Mouse (Mus musculus) MEL (cell line): Measurements from ENCODE around the gene Cyp27a1. TPM values are rescaled to one million over a fixed set of nuclear protein-coding genes. Genes with fewer than 3 reads are reported as not detected.

Experiments used
- DNase-seq: peaks from one replicate; pipeline ENCODE4 v3.0.0; 2011; ENCODE audit warnings: low read depth, low spot score
- H3K27ac ChIP-seq: 2 replicates; pipeline ENCODE4 v1.5.1; 2012; ENCODE audit warnings: low read depth, mild to moderate bottlenecking, control low read depth, low read length, moderate library complexity; ENCODE audit not compliant: control insufficient read depth
- H3K27me3 ChIP-seq, 2 experiments: fragments of 150-350 bp in 1 of 2; sonication (generic) in 1 of 2; 2 replicates each; pipeline ENCODE4 v1.6.1; 2012; ENCODE audit warnings: low read length in 2 of 2, mild to moderate bottlenecking in 2 of 2, improper control_type of control experiment in 1 of 2, moderate library complexity in 1 of 2; ENCODE audit not compliant: insufficient read depth in 2 of 2, control insufficient read depth in 1 of 2
- H3K36me3 ChIP-seq, 2 experiments: 2 replicates each; pipeline ENCODE4 v1.6.1; 2012 to 2014; ENCODE audit warnings: low read length in 2 of 2, improper control_type of control experiment in 1 of 2, inconsistent platforms in 1 of 2, mild to moderate bottlenecking in 1 of 2; ENCODE audit not compliant: insufficient read depth in 2 of 2, control insufficient read depth in 1 of 2
- H3K4me1 ChIP-seq, 2 experiments: fragments of 150-350 bp in 1 of 2; sonication (generic) in 1 of 2; 2 replicates each; pipeline ENCODE4 v1.6.1; 2012; ENCODE audit warnings: low read length in 2 of 2, improper control_type of control experiment in 1 of 2, mild to moderate bottlenecking in 1 of 2; ENCODE audit not compliant: insufficient read depth in 2 of 2, control insufficient read depth in 1 of 2
- H3K4me3 ChIP-seq, 2 experiments: fragments of 150-350 bp in 1 of 2; sonication (generic) in 1 of 2; 2 replicates each; pipeline ENCODE4 v1.5.1; 2012; ENCODE audit warnings: low read depth in 2 of 2, low read length in 2 of 2, mild to moderate bottlenecking in 2 of 2, moderate library complexity in 2 of 2, control low read depth in 1 of 2, improper control_type of control experiment in 1 of 2; ENCODE audit not compliant: control insufficient read depth in 1 of 2, insufficient read depth in 1 of 2
- H3K79me2 ChIP-seq: 2 replicates; pipeline ENCODE4 v1.6.1; 2012; ENCODE audit warnings: mild to moderate bottlenecking, low read length, moderate library complexity; ENCODE audit not compliant: control insufficient read depth, poor library complexity, insufficient read depth
- H3K9ac ChIP-seq: 2 replicates; pipeline ENCODE4 v1.6.1; 2012; ENCODE audit warnings: low read depth, mild to moderate bottlenecking, control low read depth, low read length, moderate library complexity; ENCODE audit not compliant: control insufficient read depth, poor library complexity, severe bottlenecking
- H3K9me3 ChIP-seq: fragments of 150-350 bp; sonication (generic); replicated peaks from 2 replicates; pipeline ENCODE4 v1.6.1; 2012; ENCODE audit warnings: mild to moderate bottlenecking, low read length, improper control_type of control experiment, moderate library complexity; ENCODE audit not compliant: insufficient read depth
- BHLHE40 ChIP-seq: IDR thresholded peaks from 2 replicates; pipeline ENCODE4 v1.6.1; 2012; ENCODE audit warnings: low read depth, mild to moderate bottlenecking, inconsistent platforms, low read length, improper control_type of control experiment, borderline replicate concordance
- CHD2 ChIP-seq: IDR thresholded peaks from 2 replicates; pipeline ENCODE4 v1.6.1; 2011; ENCODE audit warnings: low read length, improper control_type of control experiment
- E2F4 ChIP-seq: IDR thresholded peaks from 2 replicates; pipeline ENCODE4 v1.6.1; 2011; ENCODE audit warnings: low read depth, low read length, improper control_type of control experiment, borderline replicate concordance
- ELF1 ChIP-seq: IDR thresholded peaks from 2 replicates; pipeline ENCODE4 v1.6.1; 2014; ENCODE audit warnings: low read depth, mild to moderate bottlenecking, inconsistent platforms, low read length, improper control_type of control experiment, moderate library complexity
- GATA1 ChIP-seq: IDR thresholded peaks from 2 replicates; pipeline ENCODE4 v1.6.1; 2011; ENCODE audit warnings: low read depth, low read length, improper control_type of control experiment
- HCFC1 ChIP-seq: IDR thresholded peaks from 2 replicates; pipeline ENCODE4 v1.6.1; 2012; ENCODE audit warnings: low read depth, mild to moderate bottlenecking, inconsistent platforms, low read length, improper control_type of control experiment, moderate library complexity
- JUND ChIP-seq: IDR thresholded peaks from 2 replicates; pipeline ENCODE4 v1.6.1; 2011; ENCODE audit warnings: low read depth, mild to moderate bottlenecking, improper control_type of control experiment, low read length
- KAT2A ChIP-seq: conservative IDR thresholded peaks from 2 replicates; pipeline ENCODE4 v1.6.1; 2012; ENCODE audit warnings: low read depth, low read length, improper control_type of control experiment, inconsistent platforms
- MAFK ChIP-seq: IDR thresholded peaks from 2 replicates; pipeline ENCODE4 v1.6.1; 2011; ENCODE audit warnings: low read depth, mild to moderate bottlenecking, low read length, improper control_type of control experiment, borderline replicate concordance
- MAX ChIP-seq: IDR thresholded peaks from 2 replicates; pipeline ENCODE4 v1.6.1; 2011; ENCODE audit warnings: low read length, improper control_type of control experiment
- MXI1 ChIP-seq: IDR thresholded peaks from 2 replicates; pipeline ENCODE4 v1.6.1; 2011; ENCODE audit warnings: mild to moderate bottlenecking, low read depth, low read length, improper control_type of control experiment
- MYB ChIP-seq: IDR thresholded peaks from 2 replicates; pipeline ENCODE4 v1.6.1; 2011; ENCODE audit warnings: mild to moderate bottlenecking, low read depth, low read length, improper control_type of control experiment
- MYC ChIP-seq: IDR thresholded peaks from 2 replicates; pipeline ENCODE4 v1.6.1; 2011; ENCODE audit warnings: low read depth, mild to moderate bottlenecking, low read length, improper control_type of control experiment, moderate library complexity
- POLR2A ChIP-seq, 2 experiments: IDR thresholded peaks; 2 replicates each; pipeline ENCODE4 v1.6.1; 2011 to 2012; ENCODE audit warnings: low read length in 2 of 2, mild to moderate bottlenecking in 2 of 2, control low read depth in 1 of 2, improper control_type of control experiment in 1 of 2, low read depth in 1 of 2, moderate library complexity in 1 of 2; ENCODE audit not compliant: control insufficient read depth in 1 of 2, insufficient read depth in 1 of 2, poor library complexity in 1 of 2
- POLR2AphosphoS2 ChIP-seq: IDR thresholded peaks from 2 replicates; pipeline ENCODE4 v1.6.1; 2011; ENCODE audit warnings: low read length, improper control_type of control experiment
- POLR2AphosphoS5 ChIP-seq: IDR thresholded peaks from 2 replicates; pipeline ENCODE4 v1.6.1; 2012; ENCODE audit warnings: low read depth, borderline replicate concordance, mild to moderate bottlenecking, inconsistent platforms, low read length, moderate library complexity, mixed read lengths
- RCOR1 ChIP-seq: IDR thresholded peaks from 2 replicates; pipeline ENCODE4 v1.6.1; 2012; ENCODE audit warnings: low read depth, mild to moderate bottlenecking, inconsistent platforms, low read length, improper control_type of control experiment
- TAL1 ChIP-seq: IDR thresholded peaks from 2 replicates; pipeline ENCODE4 v1.6.1; 2012; ENCODE audit warnings: mild to moderate bottlenecking, inconsistent platforms, low read length, moderate library complexity, mixed read lengths
- TCF12 ChIP-seq: IDR thresholded peaks from 2 replicates; pipeline ENCODE4 v1.6.1; 2014; ENCODE audit warnings: low read depth, mild to moderate bottlenecking, inconsistent platforms, low read length, improper control_type of control experiment, moderate library complexity
- USF2 ChIP-seq, 2 experiments: IDR thresholded peaks; 2 replicates each; pipeline ENCODE4 v1.6.1; 2011 to 2012; ENCODE audit warnings: improper control_type of control experiment in 2 of 2, low read length in 2 of 2, borderline replicate concordance in 1 of 2, inconsistent platforms in 1 of 2, low read depth in 1 of 2, mild to moderate bottlenecking in 1 of 2; ENCODE audit not compliant: insufficient read depth in 1 of 2
- ZC3H11A ChIP-seq: IDR thresholded peaks from 2 replicates; pipeline ENCODE4 v1.6.1; 2012; ENCODE audit warnings: low read depth, mild to moderate bottlenecking, inconsistent platforms, low read length, improper control_type of control experiment
- ZKSCAN1 ChIP-seq: IDR thresholded peaks from 2 replicates; pipeline ENCODE4 v1.6.1; 2012; ENCODE audit warnings: low read depth, mild to moderate bottlenecking, inconsistent platforms, low read length, improper control_type of control experiment, moderate library complexity
- ZNF384 ChIP-seq: IDR thresholded peaks from 2 replicates; pipeline ENCODE4 v1.6.1; 2012; ENCODE audit warnings: low read depth, mild to moderate bottlenecking, inconsistent platforms, low read length, improper control_type of control experiment
- polyA plus RNA-seq, 2 experiments: library from polyadenylated mRNA; stranded (reverse) in 1 of 2; unstranded in 1 of 2; fragments of >175 nt in 1 of 2; fragments of >200 nt in 1 of 2; gene quantifications; 2 replicates each; pipeline versions ENCODE4 v1.2.1 to v1.2.4; 2012; ENCODE audit warnings: low replicate concordance in 2 of 2, low read depth in 1 of 2; ENCODE audit not compliant: insufficient read length in 2 of 2, insufficient read depth in 1 of 2, missing spikeins in 1 of 2
- total RNA-seq: library from RNA; depleted of rRNA; stranded (reverse); fragments of 300-350 nt; gene quantifications from 2 replicates; pipeline ENCODE4 v1.2.3, GENCODE M21; 2012

Gene Cyp27a1
- total and polyA plus RNA-seq, 3 experiments: not detected

DNA sequence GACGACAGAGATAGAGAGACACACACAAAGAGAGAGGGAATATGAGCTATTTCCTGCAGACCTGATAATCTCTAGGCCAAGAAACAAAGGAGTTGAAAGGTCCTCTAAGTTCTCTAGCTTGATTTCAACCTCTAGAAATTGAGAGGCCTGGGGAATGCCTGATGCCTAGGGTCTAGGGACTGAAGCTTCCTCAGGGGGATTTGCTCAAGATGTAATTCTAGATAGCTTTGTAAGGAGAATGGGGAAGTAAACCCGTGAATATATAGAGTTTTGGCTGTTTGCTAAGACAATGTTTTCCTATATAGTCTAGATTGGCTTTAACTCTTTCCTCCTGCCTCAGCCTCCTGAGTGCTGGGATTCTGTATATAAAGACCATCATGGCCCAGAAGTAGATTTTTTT, 1.6 kb downstream of the Cyp27a1 start:
- peaks cover 0 to under 1% of the 10 kb centered on the region in 2 experiments; a peak in 1 of 4 replicates for H3K27me3 ChIP-seq
- no peak overlapping the region for H3K9ac ChIP-seq
- 0 out of 4 replicates have a peak, but pooled peaks cover 0 to 3% of the 10 kb centered on the region in 2 experiments for H3K36me3 ChIP-seq
- no peaks in the 10 kb centered on the region for H3K9me3 ChIP-seq
- H3K79me2 ChIP-seq: no peaks in the 10 kb centered on the region
- no peak overlapping the region for H3K27ac ChIP-seq
- no peak for TF ChIP-seq CHD2
- no peak for TF ChIP-seq ZKSCAN1
- TF ChIP-seq RCOR1: no peak
- TF ChIP-seq GATA1: peak; percentile 55; the same call in 1 of the 2 replicates
- no peak for TF ChIP-seq KAT2A
- no peak for TF ChIP-seq TAL1
- no peak for TF ChIP-seq MYC
- TF ChIP-seq TCF12: 0 out of 2 replicates have a peak, but pooled peaks have one; percentile 19
- TF ChIP-seq BHLHE40: no peak
- TF ChIP-seq USF2 (IDR thresholded peaks at IDR 0.05; ENCODE audit: borderline replicate concordance in 1 of 2, insufficient read depth in 1 of 2, low read depth in 1 of 2, low read length in 2 of 2): no peak
- TF ChIP-seq, all 39 proteins: peak for 2
- H3K4me3 ChIP-seq: no peak overlapping the region
- peak; percentile 61 for DNase-seq
- H3K4me1 ChIP-seq: peaks cover 0 to 16% of the 10 kb centered on the region in 2 experiments; a peak in 2 of 4 replicates

GRCm38 (mm10) chr1:74715468-74715867, 2.1 kb downstream of the Cyp27a1 start:
- Histone ChIP-seq H3K9ac (no peak overlapping the region), H3K79me2 (no peaks in the 10 kb centered on the region), H3K27ac (no peak overlapping the region), H3K4me1 (peaks cover 0 to 16% of the 10 kb centered on the region in 2 experiments; a peak in 2 of 4 replicates)
- no peak for DNase-seq
- TF ChIP-seq E2F4 (no peak), ELF1 (no peak), MXI1 (no peak), ZC3H11A (no peak), MYC (no peak), POLR2A (IDR thresholded peaks at IDR 0.05; ENCODE audit: control insufficient read depth in 1 of 2, insufficient read depth in 1 of 2, low read depth in 1 of 2, low read length in 2 of 2, poor library complexity in 1 of 2) (no peak), MAFK (no peak), ZNF384 (no peak), MAX (no peak), POLR2AphosphoS5 (no peak), JUND (no peak), HCFC1 (no peak), MYB (no peak), TAL1 (no peak), ZKSCAN1 (no peak), GATA1 (no peak), POLR2AphosphoS2 (no peak)
- TF ChIP-seq, all 39 proteins: peak for 0
- Histone ChIP-seq H3K4me3 (no peak overlapping the region), H3K36me3 (0 out of 4 replicates have a peak, but pooled peaks cover 0 to 3% of the 10 kb centered on the region in 2 experiments), H3K27me3 (peaks cover 0 to 2% of the 10 kb centered on the region in 2 experiments; a peak in 2 of 4 replicates), H3K9me3 (no peaks in the 10 kb centered on the region)
